In genomic region chr6:83599060-83599550, GRCm38 (mm10) we compare ENCODE assay signal across 7 mouse cellular contexts. TPM values are rescaled to one million over a fixed set of nuclear protein-coding genes. Genes with fewer than 3 reads are reported as not detected.
DNase-seq lines count a peak whose midpoint lies in the region; ATAC-seq and TF ChIP-seq lines count a peak whose summit lies in the region.

No protein-coding gene starts in this region.

- H3K4me3 ChIP-seq in ES-Bruce4 (ENCODE audit: low read depth, low read length) = peak overlapping the region; percentile 71
- H3K4me3 ChIP-seq in bone marrow macrophage, adult 2 months (ENCODE audit: insufficient read depth, low read length) = peak overlapping the region; percentile 30
- H3K4me3 ChIP-seq in heart, postnatal 0 days (ENCODE audit: low read depth, low read length) = peak overlapping the region; percentile 28; the same call in 1 of the 2 replicates

- H3K27me3 ChIP-seq in ES-Bruce4 (ENCODE audit: control insufficient read depth, insufficient read depth, low read length, poor library complexity, severe bottlenecking) = no peaks in the 10 kb centered on the region
- H3K27me3 ChIP-seq in heart, postnatal 0 days (ENCODE audit: control insufficient read depth, insufficient read depth, low read length) = no peaks in the 10 kb centered on the region

- no peak for TF ChIP-seq CTCF in ES-Bruce4 (IDR thresholded peaks at IDR 0.05; ENCODE audit: low read depth, low read length)
- TF ChIP-seq CTCF in bone marrow macrophage, adult 2 months (IDR thresholded peaks at IDR 0.05; ENCODE audit: low read depth, low read length) = no peak
- no peak for TF ChIP-seq CTCF in heart, postnatal 0 days (IDR thresholded peaks at IDR 0.05; ENCODE audit: low read depth)

- ATAC-seq in heart, postnatal 0 days (ENCODE audit: insufficient read depth, low read depth) = 0 out of 2 replicates have a peak, but pooled peaks have one; percentile 22
- ATAC-seq in megakaryocyte, adult 5-6 weeks (ENCODE audit: poor library complexity, severe bottlenecking) = peak; percentile 47
- no peak for ATAC-seq in monocyte, adult 5-6 weeks (replicated peaks; ENCODE audit: insufficient number of reproducible peaks, low FRiP score, low TSS enrichment, poor library complexity, severe bottlenecking)

- no peak for DNase-seq in heart, postnatal 0 days (ENCODE audit: low spot score)
- no peak for DNase-seq in adrenal gland, adult 8-10 months
- DNase-seq in left cerebral cortex, postnatal 14 days (ENCODE audit: low spot score in 2 of 2) = no peak

- no peaks in the 10 kb centered on the region for H3K36me3 ChIP-seq in ES-Bruce4 (ENCODE audit: control insufficient read depth, insufficient read depth, low read length, poor library complexity, severe bottlenecking)
- H3K36me3 ChIP-seq in heart, postnatal 0 days (replicated peaks; ENCODE audit: control insufficient read depth, insufficient read depth, low read length) = no peaks in the 10 kb centered on the region

- no peaks in the 10 kb centered on the region for H3K9me3 ChIP-seq in ES-Bruce4 (replicated peaks; ENCODE audit: control insufficient read depth, insufficient read depth, low read length, poor library complexity, severe bottlenecking)
- no peaks in the 10 kb centered on the region for H3K9me3 ChIP-seq in heart, postnatal 0 days (replicated peaks; ENCODE audit: control insufficient read depth, low read length)

- H3K27ac ChIP-seq in ES-Bruce4 (ENCODE audit: insufficient read depth, low read length) = no peak overlapping the region
- H3K27ac ChIP-seq in bone marrow macrophage, adult 2 months (ENCODE audit: insufficient read depth, low read depth, low read length) = peak overlapping the region; percentile 69; the same call in 1 of the 2 replicates
- peak overlapping the region; percentile 36; the same call in 1 of the 2 replicates for H3K27ac ChIP-seq in heart, postnatal 0 days (ENCODE audit: low read depth)

- no peaks in the 10 kb centered on the region for H3K4me1 ChIP-seq in ES-Bruce4 (ENCODE audit: control insufficient read depth, insufficient read depth, low read length)
- peaks cover 22% of the 10 kb centered on the region for H3K4me1 ChIP-seq in bone marrow macrophage, adult 2 months (ENCODE audit: control insufficient read depth, insufficient read depth, low read length)
- H3K4me1 ChIP-seq in heart, postnatal 0 days (ENCODE audit: control insufficient read depth, insufficient read depth) = peaks cover 19% of the 10 kb centered on the region

- no peak for TF ChIP-seq POLR2A in ES-Bruce4 (IDR thresholded peaks at IDR 0.05; ENCODE audit: insufficient read depth, low read length)
- TF ChIP-seq POLR2A in bone marrow macrophage, adult 2 months (IDR thresholded peaks at IDR 0.05; ENCODE audit: borderline replicate concordance, low read depth, low read length) = no peak

- peak overlapping the region; percentile 54 for H3K4me2 ChIP-seq in heart, postnatal 0 days (ENCODE audit: low read depth, low read length)

- TF ChIP-seq EP300 in ES-Bruce4 (IDR thresholded peaks at IDR 0.05; ENCODE audit: insufficient read depth, low read depth, low read length) = no peak
- TF ChIP-seq EP300 in heart, postnatal 0 days (IDR thresholded peaks at IDR 0.05; ENCODE audit: low read depth) = no peak

- WGBS in heart, postnatal 0 days = 31% methylated on average over 24 of the region's 24 CpGs

- intact Hi-C loops in left cerebral cortex, postnatal 14 days (cut with DNase I) = no loop called here

- no peak overlapping the region for H3K9ac ChIP-seq in ES-Bruce4 (ENCODE audit: low read depth, poor library complexity, severe bottlenecking)
- no peak overlapping the region for H3K9ac ChIP-seq in heart, postnatal 0 days (replicated peaks; ENCODE audit: low read depth, low read length)

RNA-seq across cellular contexts. Expression of gene Stambp, which starts 26.6 kb away (rescaled TPM):
- 8.9 and 10.8 TPM in 2 replicates for polyA plus RNA-seq in ES-Bruce4 (2011; ENCODE audit: insufficient read depth, insufficient read length, low read depth, missing spikeins)
- 28.8 and 36.4 TPM in 2 replicates for polyA plus RNA-seq in bone marrow macrophage, adult 2 months (2012; ENCODE audit: insufficient read depth, insufficient read length, missing spikeins)
- 1.2 and 1.5 TPM in 2 replicates for total RNA-seq in heart, postnatal 0 days (2014; rRNA removed; ENCODE audit: low replicate concordance)
- 22.9 and 24.6 TPM in 2 replicates for polyA plus RNA-seq in heart, postnatal 0 days (2015; fragmentation: Nextera tagmentation; extraction: Ambion mirVana)
- 46.6 and 48.9 TPM in 2 replicates for total RNA-seq in megakaryocyte, adult 5-6 weeks (2015)
- total RNA-seq in megakaryocyte, adult 5-6 weeks (2017) = 9.0 and 18.0 TPM in 2 replicates
- total RNA-seq in adrenal gland, adult 8-10 months (2022) = 10 to 100 TPM; 24.0 to 33.4 (median 28.3) TPM
- 3.2 to 19.3 TPM (median 3.9 TPM) in 3 replicates for total RNA-seq in monocyte, adult 5-6 weeks (2017)
- total RNA-seq in left cerebral cortex, postnatal 14 days (2021) = 10 to 100 TPM; 34.0 to 35.3 TPM

RNA-seq across cellular contexts. Expression of gene Clec4f, which starts 56.9 kb away (rescaled TPM):
- polyA plus RNA-seq in ES-Bruce4 (2011; ENCODE audit: insufficient read depth, insufficient read length, low read depth, missing spikeins) = not detected in 2 replicates
- not detected in 2 replicates for polyA plus RNA-seq in bone marrow macrophage, adult 2 months (2012; ENCODE audit: insufficient read depth, insufficient read length, missing spikeins)
- 1.7 TPM in 1 of 2 replicates, not detected in the other for total RNA-seq in heart, postnatal 0 days (2014; rRNA removed; ENCODE audit: low replicate concordance)
- polyA plus RNA-seq in heart, postnatal 0 days (2015; fragmentation: Nextera tagmentation; extraction: Ambion mirVana) = 0.59 and 0.66 TPM in 2 replicates
- not detected in 2 replicates for total RNA-seq in megakaryocyte, adult 5-6 weeks (2015)
- not detected in 2 replicates for total RNA-seq in megakaryocyte, adult 5-6 weeks (2017)
- not detected for total RNA-seq in adrenal gland, adult 8-10 months (2022)
- total RNA-seq in monocyte, adult 5-6 weeks (2017) = not detected in 3 replicates
- not detected for total RNA-seq in left cerebral cortex, postnatal 14 days (2021)
